Mouse (Mus musculus) myocyte (in vitro differentiated cells): ENCODE measurements around the gene Krtap16-1.

ENCODE experiments used
- E2F4 ChIP-seq: IDR thresholded peaks from one replicate; pipeline ENCODE4 v1.6.1; 2011; ENCODE audit warnings: mild to moderate bottlenecking, control low read depth, moderate library complexity; ENCODE audit not compliant: insufficient read depth
- POLR2A ChIP-seq: IDR thresholded peaks from one replicate; pipeline ENCODE4 v1.6.1; 2011; ENCODE audit warnings: low read depth, mild to moderate bottlenecking, control low read depth, moderate library complexity; ENCODE audit not compliant: insufficient read length
- POLR2AphosphoS2 ChIP-seq: IDR thresholded peaks from one replicate; pipeline ENCODE4 v1.6.1; 2011; ENCODE audit warnings: low read depth, control low read depth; ENCODE audit not compliant: insufficient read length
- SRF ChIP-seq: IDR thresholded peaks from one replicate; pipeline ENCODE4 v1.6.1; 2011; ENCODE audit warnings: low read depth; ENCODE audit not compliant: control insufficient read depth, insufficient read length
- TCF3 ChIP-seq: IDR thresholded peaks from one replicate; pipeline ENCODE4 v1.6.1; 2011; ENCODE audit warnings: low read depth, control low read depth; ENCODE audit not compliant: insufficient read length

DNA sequence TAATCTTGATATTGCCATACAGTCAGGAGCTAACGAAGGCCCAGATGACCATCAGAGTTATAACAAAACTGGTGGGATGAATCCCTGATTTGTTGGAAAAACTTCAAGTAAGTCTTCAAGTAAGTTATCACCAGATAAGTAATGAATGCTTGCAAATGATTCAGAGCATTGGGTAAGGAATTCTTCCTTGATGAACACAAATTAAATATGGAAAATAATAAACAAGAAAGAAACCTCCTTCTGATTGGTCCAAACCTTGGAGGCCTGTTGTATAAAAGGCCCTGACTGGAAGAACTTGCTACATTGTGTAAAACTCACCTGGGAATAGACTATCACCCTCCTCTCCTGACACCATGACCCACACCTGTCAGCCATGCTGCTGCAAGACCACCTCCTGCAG lies 50.4 kb downstream of the Krtap16-1 start, which contains the start of gene Krtap31-2:
- TF ChIP-seq POLR2A (no peak), POLR2AphosphoS2 (no peak), TCF3 (no peak), SRF (no peak), E2F4 (no peak)
